Mouse (Mus musculus): ENCODE measurements around the gene Lsg1.

Gene Lsg1

DNA sequence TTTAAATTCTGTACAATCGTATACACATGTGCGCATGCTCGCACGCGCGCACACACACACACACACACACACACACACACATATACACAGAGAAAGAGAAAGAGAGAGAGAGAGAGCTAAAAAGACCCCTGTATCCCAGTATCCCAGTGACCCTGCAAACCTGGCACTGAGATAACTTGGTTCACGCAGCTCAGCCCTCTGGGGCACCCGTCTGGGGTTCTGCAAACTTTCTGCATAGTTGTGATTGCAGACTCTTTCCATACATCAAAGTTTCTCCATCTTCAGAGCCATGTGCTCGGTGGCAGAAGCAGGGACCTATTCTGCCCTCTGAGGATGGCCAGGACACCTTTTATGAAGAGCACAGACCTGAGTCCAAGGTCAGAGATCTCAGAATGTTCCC is 70.4 kb downstream of the Lsg1 start:
- DNase-seq (ENCODE audit: low read depth): no peak

DNA sequence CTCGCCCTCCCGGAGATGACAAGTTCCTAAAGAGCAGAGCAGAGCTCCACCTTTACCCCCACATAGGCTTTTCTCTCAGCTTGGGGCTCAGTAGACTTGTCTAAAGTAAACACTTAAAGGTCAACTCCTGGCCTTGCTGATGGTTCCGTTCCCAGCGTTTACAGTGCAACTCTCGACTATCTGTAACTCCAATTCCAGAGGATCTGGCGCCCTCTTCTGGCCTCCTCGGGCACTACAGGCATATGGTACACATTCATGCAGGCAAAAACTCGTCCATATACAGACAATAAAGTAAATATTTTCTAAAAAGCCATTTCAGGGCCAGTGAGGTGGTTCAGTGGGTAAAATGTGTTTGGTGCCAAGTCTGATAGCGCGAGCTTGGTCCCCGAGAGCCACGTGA is 72.0 kb downstream of the Lsg1 start:
- no peak for DNase-seq (ENCODE audit: low read depth)

DNA sequence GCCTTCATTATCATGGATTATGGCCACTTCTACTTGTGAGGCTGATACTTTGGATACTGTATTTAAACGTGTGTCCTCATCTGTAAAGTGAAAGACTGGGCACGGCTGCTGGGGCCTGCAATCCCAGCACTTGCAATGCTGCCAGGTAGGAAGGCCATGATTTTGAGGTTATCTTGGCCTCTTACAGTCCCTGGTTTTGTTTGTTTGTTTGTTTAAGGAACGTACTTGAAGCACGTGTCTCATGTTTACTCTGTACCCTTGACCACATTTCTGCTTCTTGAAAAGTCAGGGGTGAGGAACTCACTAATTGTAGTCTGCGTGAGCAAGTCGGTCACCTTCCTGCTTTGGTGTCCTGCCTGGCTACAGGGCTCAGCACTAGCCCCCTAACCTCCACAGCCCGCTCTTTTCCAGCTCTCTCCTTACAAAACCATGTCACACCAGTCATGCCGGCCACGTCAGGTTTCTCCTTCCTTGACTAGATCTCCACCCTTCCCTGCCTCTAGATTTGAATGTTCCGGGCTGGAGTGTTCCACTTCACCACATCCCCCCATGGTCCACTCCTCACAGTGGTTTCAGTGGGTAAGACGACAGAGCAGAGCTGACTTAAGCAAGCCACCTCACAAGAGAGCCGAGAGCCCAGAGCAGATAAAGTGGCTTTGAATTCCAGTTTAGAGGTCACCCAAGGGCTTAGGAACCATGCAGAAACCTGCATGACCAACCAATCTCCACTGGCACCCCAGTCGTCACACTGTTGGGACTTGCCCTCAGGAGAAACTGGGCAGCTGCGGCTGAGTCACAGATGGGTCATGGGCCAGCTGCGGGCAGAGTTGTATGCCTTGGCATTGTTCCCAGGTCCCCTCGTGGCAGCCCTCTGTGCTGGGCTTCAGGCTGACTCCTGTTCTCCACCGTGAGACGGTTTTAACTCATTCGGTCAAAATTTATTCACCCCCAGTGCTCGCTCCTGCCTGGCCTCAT is 74.1 kb downstream of the Lsg1 start:
- DNase-seq (ENCODE audit: low read depth): peak; percentile 90

DNA sequence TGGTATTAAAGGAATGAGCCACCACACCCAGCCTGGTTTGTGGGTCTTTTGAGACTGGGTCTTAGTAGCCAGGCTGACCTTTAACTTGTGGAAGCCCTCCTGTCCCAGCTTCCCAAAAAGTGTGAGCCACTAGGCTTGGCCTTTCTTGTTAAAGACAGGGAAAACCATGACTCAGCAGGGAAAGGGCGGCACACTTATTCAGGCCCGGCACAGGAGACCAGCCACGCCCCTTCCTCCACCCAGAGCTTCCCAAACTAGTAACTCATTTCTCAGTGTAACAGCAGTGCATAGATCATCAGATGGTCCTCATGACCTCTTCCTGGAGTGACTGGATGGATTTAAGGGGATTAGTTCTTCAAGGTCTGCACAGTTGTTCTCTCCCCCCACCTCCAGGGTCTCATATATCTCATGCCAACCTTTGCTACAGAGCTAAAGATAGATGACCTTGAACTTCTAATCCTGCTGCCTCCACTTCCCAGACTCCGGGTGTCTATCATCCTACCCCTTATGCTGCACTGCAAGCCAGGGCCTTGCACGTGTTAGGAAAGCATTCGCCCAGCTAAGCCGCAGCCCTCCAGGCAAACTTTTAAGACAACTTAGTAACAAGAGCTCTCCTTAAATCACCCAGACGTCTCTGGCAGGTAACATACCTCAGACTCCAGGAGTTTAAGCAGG is 74.9 kb downstream of the Lsg1 start:
- no peak for DNase-seq (ENCODE audit: low read depth)

DNA sequence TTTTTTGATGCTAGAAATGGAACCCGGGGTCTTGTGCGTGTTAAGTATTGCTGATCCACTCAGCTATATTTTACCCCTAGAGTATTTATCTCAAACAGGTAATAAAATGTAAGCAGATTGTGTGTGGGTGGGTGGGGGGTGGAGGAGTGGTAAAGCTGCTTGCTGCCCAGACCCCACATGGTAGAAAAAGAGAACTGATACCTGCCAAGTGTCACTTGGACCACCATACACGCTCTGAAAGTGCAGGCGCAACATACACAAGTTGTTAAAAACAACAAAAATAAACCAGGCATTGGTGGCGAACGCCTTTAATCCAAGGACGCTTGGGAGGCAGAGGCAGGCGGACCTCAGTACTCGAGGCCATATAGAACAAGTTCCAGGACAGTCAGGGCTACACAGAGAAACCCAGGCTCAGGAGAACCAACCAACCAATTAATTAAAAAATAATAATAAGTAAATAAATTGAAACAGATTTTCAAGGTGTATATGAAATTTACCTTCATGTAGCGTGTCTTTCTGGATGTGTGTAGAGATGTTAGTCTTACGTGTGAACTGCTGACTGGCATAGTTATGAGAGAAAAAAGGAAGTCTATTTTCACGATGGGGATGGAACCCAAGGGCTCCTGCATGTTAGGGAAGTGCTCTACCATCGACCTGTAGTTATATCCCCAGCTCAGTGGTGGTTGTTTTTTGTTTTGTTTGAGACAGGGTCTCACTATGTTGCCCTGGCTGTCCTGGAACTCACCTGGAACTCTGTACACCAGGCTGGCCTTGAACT is 75.6 kb downstream of the Lsg1 start:
- no peak for DNase-seq (ENCODE audit: low read depth)

DNA sequence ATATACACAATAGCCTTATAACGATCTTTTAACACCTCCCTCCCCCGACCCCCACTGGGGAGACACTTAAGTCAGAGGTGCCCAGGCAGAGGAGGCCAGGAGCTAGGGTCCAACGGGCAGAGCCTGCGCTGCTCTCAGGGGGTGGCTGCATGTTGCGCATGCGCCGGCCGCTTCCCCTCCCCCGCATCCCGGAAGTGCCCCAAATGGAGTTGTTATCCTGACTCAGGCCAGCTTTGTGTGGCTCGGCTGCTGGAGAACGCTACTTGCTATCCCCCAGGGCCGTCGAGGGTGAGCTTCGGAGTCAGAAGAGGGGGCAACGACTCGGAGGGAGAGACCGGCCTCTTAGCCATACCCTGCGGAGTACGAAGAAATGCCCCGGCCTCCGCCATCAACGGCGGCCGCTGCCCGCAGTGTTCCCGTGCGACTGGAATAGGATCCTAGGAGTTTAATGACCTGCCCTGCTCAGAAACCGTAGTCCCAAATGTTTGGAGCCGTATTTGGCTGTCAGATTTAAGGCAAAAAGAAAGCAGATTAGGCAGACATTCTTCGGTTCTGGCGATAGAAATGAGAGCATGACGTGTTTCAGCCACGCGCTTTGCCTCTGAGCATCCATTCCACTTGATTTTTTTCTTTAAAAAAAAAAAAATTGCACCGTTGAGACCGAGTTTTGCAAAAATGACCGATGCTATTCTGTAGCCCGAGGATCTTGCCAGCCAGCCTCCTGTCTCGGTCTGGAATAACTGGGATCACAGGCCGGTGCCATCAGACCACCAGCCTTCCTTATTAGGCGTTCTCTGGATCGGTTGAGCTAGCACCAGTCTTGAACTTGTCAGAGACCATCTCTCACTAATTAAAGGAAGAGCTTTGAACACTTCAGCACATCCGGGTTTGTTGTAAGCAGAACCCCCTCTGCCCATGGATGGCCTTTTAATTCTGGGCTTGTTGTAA is 76.6 kb downstream of the Lsg1 start:
- no peak for DNase-seq (ENCODE audit: low read depth)
